Mouse (Mus musculus) heart, adult 2 months (tissue): ENCODE data around the gene Fam53b. TPM values are rescaled to one million over a fixed set of nuclear protein-coding genes. Genes with fewer than 3 reads are reported as not detected.

Experiments
- DNase-seq, 2 experiments: peaks; one replicate each; pipeline ENCODE4 v3.0.0; 2021
- H3K27ac ChIP-seq: fragments of 200-600 bp; 2 replicates; pipeline ENCODE4 v1.8.1; 2022
- H3K27me3 ChIP-seq: fragments of 200-500 bp; 2 replicates; pipeline ENCODE4 v1.6.1; 2012; ENCODE audit warnings: mild to moderate bottlenecking, low read length, inconsistent platforms, mixed read lengths; ENCODE audit not compliant: control insufficient read depth, insufficient read depth
- H3K36me3 ChIP-seq: fragments of 200-500 bp; 2 replicates; pipeline ENCODE4 v1.6.1; 2012; ENCODE audit warnings: low read length, inconsistent platforms; ENCODE audit not compliant: control insufficient read depth, insufficient read depth
- H3K4me1 ChIP-seq: fragments of 200-500 bp; 2 replicates; pipeline ENCODE4 v1.6.1; 2011; ENCODE audit warnings: low read length; ENCODE audit not compliant: control insufficient read depth, insufficient read depth
- H3K4me3 ChIP-seq: fragments of 200-600 bp; 2 replicates; pipeline ENCODE4 v1.8.1; 2022
- H3K79me2 ChIP-seq: fragments of 200-500 bp; replicated peaks from 2 replicates; pipeline ENCODE4 v1.6.1; 2012; ENCODE audit warnings: mild to moderate bottlenecking, inconsistent platforms, low read length, moderate library complexity, mixed read lengths; ENCODE audit not compliant: control insufficient read depth, insufficient read depth
- H3K9ac ChIP-seq: fragments of 200-500 bp; 2 replicates; pipeline ENCODE4 v1.6.1; 2012; ENCODE audit warnings: low read depth, mild to moderate bottlenecking, control low read depth, inconsistent platforms, low read length, mixed read lengths
- CTCF ChIP-seq: fragments of 200-600 bp; IDR thresholded peaks from 2 replicates; pipeline ENCODE4 v1.8.1; 2022; ENCODE audit warnings: antibody characterized with exemption, mild to moderate bottlenecking, moderate library complexity
- EP300 ChIP-seq: fragments of 200-500 bp; IDR thresholded peaks from 2 replicates; pipeline ENCODE4 v1.6.1; 2011; ENCODE audit warnings: low read depth, low read length, control low read depth; ENCODE audit not compliant: insufficient read depth
- POLR2A ChIP-seq: fragments of 200-500 bp; IDR thresholded peaks from 2 replicates; pipeline ENCODE4 v1.6.1; 2011; ENCODE audit warnings: mild to moderate bottlenecking, low read depth, low read length, control low read depth; ENCODE audit not compliant: insufficient read depth
- WGBS: fragments of 180-500 bp; shearing (Covaris S2); methylation state at CpG from one replicate; pipeline ENCODE4 v1.1.7; 2018; 5-methylcytosine and 5-hydroxymethylcytosine counted together
- intact Hi-C: fragments of 180-260 bp; cut with DNase I; formaldehyde crosslinking; loops from one replicate; pipeline ENCODE4 v1.15.1; 2025
- polyA plus RNA-seq: library from polyadenylated mRNA; depleted of rRNA; stranded (reverse); fragments of >200 nt; gene quantifications from 2 replicates; pipeline ENCODE4 v1.2.3, GENCODE M21; 2012
- total RNA-seq, 2 experiments: library from RNA; stranded (reverse); gene quantifications; 2 replicates each; pipeline ENCODE4 v1.2.3; 2021

Gene Fam53b
- total and polyA plus RNA-seq, 3 experiments: 22.0 to 26.9 (median 22.5) TPM

GRCm38 (mm10) chr7:132703515-132704309 is 110.0 kb downstream of the Fam53b start:
- no peaks in the 10 kb centered on the region for H3K79me2 ChIP-seq
- TF ChIP-seq POLR2A: no peak
- no peak for TF ChIP-seq EP300
- intact Hi-C loops: no loop called here
- H3K9ac ChIP-seq: no peak overlapping the region
- no peak overlapping the region for H3K4me3 ChIP-seq
- 76% methylated on average over 9 of the region's 9 CpGs for WGBS
- peak overlapping the region; percentile 28 for H3K27ac ChIP-seq
- DNase-seq: no peak
- H3K27me3 ChIP-seq: no peaks in the 10 kb centered on the region
- no peaks in the 10 kb centered on the region for H3K36me3 ChIP-seq
- H3K4me1 ChIP-seq: peaks cover 14% of the 10 kb centered on the region

- Histone ChIP-seq H3K9ac (no peak overlapping the region), H3K27me3 (no peaks in the 10 kb centered on the region), H3K27ac (no peak overlapping the region), H3K79me2 (no peaks in the 10 kb centered on the region), H3K4me1 (peaks cover 14% of the 10 kb centered on the region), H3K36me3 (no peaks in the 10 kb centered on the region), H3K4me3 (no peak overlapping the region)
- intact Hi-C loops: no loop called here
- no peak for TF ChIP-seq EP300
- no peak for TF ChIP-seq POLR2A
- no peak for TF ChIP-seq CTCF
- WGBS: 80% methylated on average over 5 of the region's 5 CpGs
- no peak for DNase-seq
These were observed 111.1 kb downstream of the Fam53b start for GRCm38 (mm10) chr7:132702492-132703070.

- DNase-seq: no peak
- TF ChIP-seq POLR2A: no peak
- no peak for TF ChIP-seq CTCF
- H3K36me3 ChIP-seq: no peaks in the 10 kb centered on the region
- H3K4me1 ChIP-seq: peaks cover 14% of the 10 kb centered on the region
- no peaks in the 10 kb centered on the region for H3K27me3 ChIP-seq
- no peak overlapping the region for H3K27ac ChIP-seq
- no peaks in the 10 kb centered on the region for H3K79me2 ChIP-seq
- no peak overlapping the region for H3K9ac ChIP-seq
- intact Hi-C loops: no loop called here
- no peak overlapping the region for H3K4me3 ChIP-seq
- 97% methylated on average over 3 of the region's 3 CpGs for WGBS
These were observed 111.7 kb downstream of the Fam53b start for GRCm38 (mm10) chr7:132702024-132702423.

GRCm38 (mm10) chr7:132701412-132701811 is 112.3 kb downstream of the Fam53b start:
- Histone ChIP-seq H3K4me1 (peaks cover 14% of the 10 kb centered on the region), H3K27me3 (no peaks in the 10 kb centered on the region), H3K36me3 (no peaks in the 10 kb centered on the region), H3K79me2 (no peaks in the 10 kb centered on the region), H3K27ac (no peak overlapping the region), H3K4me3 (no peak overlapping the region), H3K9ac (no peak overlapping the region)
- WGBS: 82% methylated on average over 3 of the region's 3 CpGs
- intact Hi-C loops: no loop called here
- DNase-seq: no peak
- TF ChIP-seq EP300: no peak
- TF ChIP-seq CTCF: no peak
- TF ChIP-seq POLR2A: no peak

GRCm38 (mm10) chr7:132700107-132700506 is 113.6 kb downstream of the Fam53b start:
- H3K4me3 ChIP-seq: no peak overlapping the region
- no peaks in the 10 kb centered on the region for H3K36me3 ChIP-seq
- no peak overlapping the region for H3K9ac ChIP-seq
- H3K79me2 ChIP-seq: no peaks in the 10 kb centered on the region
- peak overlapping the region; percentile 9; the same call in 1 of the 2 replicates for H3K27ac ChIP-seq
- TF ChIP-seq POLR2A: no peak
- no peak for TF ChIP-seq CTCF
- no peak for TF ChIP-seq EP300
- DNase-seq: no peak
- peaks cover 14% of the 10 kb centered on the region for H3K4me1 ChIP-seq
- no peaks in the 10 kb centered on the region for H3K27me3 ChIP-seq
- WGBS: 78% methylated on average over 4 of the region's 4 CpGs
- intact Hi-C loops: no loop called here

- intact Hi-C loops: no loop called here
- no peak for DNase-seq
- Histone ChIP-seq H3K79me2 (no peaks in the 10 kb centered on the region), H3K9ac (no peak overlapping the region), H3K27me3 (no peaks in the 10 kb centered on the region), H3K36me3 (no peaks in the 10 kb centered on the region), H3K4me3 (no peak overlapping the region), H3K4me1 (peaks cover 12% of the 10 kb centered on the region), H3K27ac (peak overlapping the region; percentile 9; the same call in 1 of the 2 replicates)
- TF ChIP-seq CTCF (no peak), POLR2A (no peak), EP300 (no peak)
These were observed 114.0 kb downstream of the Fam53b start for GRCm38 (mm10) chr7:132699639-132700038.
